Mouse (Mus musculus) intestine, embryonic 14.5 days (tissue): ENCODE results near the gene Stx6. TPM values are rescaled to one million over a fixed set of nuclear protein-coding genes. Genes with fewer than 3 reads are reported as not detected.
A peak's percentile ranks its signal among the peaks of the same experiment; 100 is the strongest.

Experiments
- ATAC-seq: fragments of 200-750 bp; cut with Nextera tagmentation; replicated peaks from 2 replicates; pipeline ENCODE4 v1.8.0; 2017; ENCODE audit warnings: low read depth, moderate number of reproducible peaks, moderate TSS enrichment, moderate library complexity; ENCODE audit not compliant: low FRiP score, low TSS enrichment
- DNase-seq: peaks from one replicate; pipeline ENCODE4 v3.0.0-alpha.2; 2018; ENCODE audit warnings: low spot score
- H3K27ac ChIP-seq: fragments of 300-500 bp; sonication (generic); 2 replicates; pipeline ENCODE4 v1.5.1; 2014; ENCODE audit warnings: low read depth, mild to moderate bottlenecking, control low read depth
- H3K27me3 ChIP-seq: fragments of 300-500 bp; sonication (generic); replicated peaks from 2 replicates; pipeline ENCODE4 v1.6.1; 2014; ENCODE audit warnings: low read length, control low read depth; ENCODE audit not compliant: control insufficient read depth, insufficient read depth
- H3K36me3 ChIP-seq: fragments of 300-500 bp; sonication (generic); 2 replicates; pipeline ENCODE4 v1.6.1; 2014; ENCODE audit warnings: low read length, control low read depth; ENCODE audit not compliant: control insufficient read depth, insufficient read depth
- H3K4me1 ChIP-seq: fragments of 300-500 bp; sonication (generic); replicated peaks from 2 replicates; pipeline ENCODE4 v1.6.1; 2014; ENCODE audit warnings: low read length, control low read depth, mixed read lengths; ENCODE audit not compliant: control insufficient read depth, insufficient read depth
- H3K4me2 ChIP-seq: fragments of 300-500 bp; sonication (generic); 2 replicates; pipeline ENCODE4 v1.6.1; 2014; ENCODE audit warnings: low read length
- H3K4me3 ChIP-seq: fragments of 300-500 bp; sonication (generic); 2 replicates; pipeline ENCODE4 v1.5.1; 2014; ENCODE audit warnings: low read depth, low read length, control low read depth, mixed read lengths
- H3K9ac ChIP-seq: fragments of 300-500 bp; sonication (generic); 2 replicates; pipeline ENCODE4 v1.6.1; 2014; ENCODE audit warnings: mild to moderate bottlenecking, low read length
- H3K9me3 ChIP-seq: fragments of 300-500 bp; sonication (generic); 2 replicates; pipeline ENCODE4 v1.6.1; 2016; ENCODE audit warnings: low read length, control low read depth; ENCODE audit not compliant: control insufficient read depth
- WGBS: fragments of 180-500 bp; shearing (Covaris S2); extraction: QIAGEN DNeasy Blood & Tissue Kit; methylation state at CpG from one replicate; pipeline ENCODE4 v1.1.7; 2014; 5-methylcytosine and 5-hydroxymethylcytosine counted together
- polyA plus RNA-seq: library from polyadenylated mRNA; unstranded; fragments of >200 nt; fragmentation: Nextera tagmentation; extraction: Ambion mirVana; gene quantifications from 2 replicates; pipeline ENCODE4 v1.2.1, GENCODE M21; 2014

The Stx6 gene
- polyA plus RNA-seq, result 66.8 and 69.4 TPM in 2 replicates

GRCm38 (mm10) chr1:155158141-155158969, at the start of gene Stx6:
Gene Stx6 (plus strand): TSS chr1:155158715.
- 1% methylated on average over 48 of the region's 48 CpGs for WGBS
- H3K4me2 ChIP-seq, result peak within 1 kb of the TSS; percentile 55

GRCm38 (mm10) chr1:155109387-155110350, 48.8 kb upstream of the Stx6 start:
- Histone ChIP-seq H3K27me3 (no peaks in the 10 kb centered on the region), H3K9ac (0 out of 2 replicates have a peak overlapping the region, but pooled peaks have one; percentile 14), H3K27ac (peak overlapping the region; percentile 67; the same call in 1 of the 2 replicates), H3K4me2 (peak overlapping the region; percentile 2), H3K4me3 (no peak overlapping the region), H3K36me3 (no peaks in the 10 kb centered on the region), H3K4me1 (peaks cover 17% of the 10 kb centered on the region), H3K9me3 (no peaks in the 10 kb centered on the region)
- DNase-seq, result no peak
- no peak for ATAC-seq
- 30% methylated on average over 18 of the region's 18 CpGs for WGBS

More at GRCm38 (mm10) chr1:155158141-155158969, at the start of gene Stx6:
- Histone ChIP-seq H3K4me1 (peaks cover 3% of the 10 kb centered on the region; the same call in 1 of the 2 replicates), H3K27me3 (no peaks in the 10 kb centered on the region), H3K27ac (peak within 1 kb of the TSS; percentile 78), H3K9ac (peak within 1 kb of the TSS; percentile 73), H3K4me3 (peak within 1 kb of the TSS; percentile 79), H3K36me3 (no peaks in the 10 kb centered on the region), H3K9me3 (no peaks in the 10 kb centered on the region)
- ATAC-seq (peak; percentile 99), DNase-seq (peak; percentile 98)

GRCm38 (mm10) chr1:155111491-155111890, 47.0 kb upstream of the Stx6 start:
- H3K36me3 ChIP-seq, result no peaks in the 10 kb centered on the region
- H3K4me1 ChIP-seq, result peaks cover 17% of the 10 kb centered on the region
- DNase-seq, result no peak
- H3K4me3 ChIP-seq, result no peak overlapping the region
- no peaks in the 10 kb centered on the region for H3K27me3 ChIP-seq
- 57% methylated on average over 6 of the region's 6 CpGs for WGBS
- H3K9me3 ChIP-seq, result no peaks in the 10 kb centered on the region
- no peak for ATAC-seq
- no peak overlapping the region for H3K9ac ChIP-seq
- no peak overlapping the region for H3K27ac ChIP-seq
- no peak overlapping the region for H3K4me2 ChIP-seq

GRCm38 (mm10) chr1:155112118-155112517, 46.4 kb upstream of the Stx6 start:
- WGBS, result 53% methylated on average over 4 of the region's 4 CpGs
- no peak overlapping the region for H3K4me2 ChIP-seq
- no peaks in the 10 kb centered on the region for H3K36me3 ChIP-seq
- DNase-seq (no peak), ATAC-seq (no peak)
- no peak overlapping the region for H3K4me3 ChIP-seq
- H3K27me3 ChIP-seq, result no peaks in the 10 kb centered on the region
- peaks cover 17% of the 10 kb centered on the region for H3K4me1 ChIP-seq
- no peak overlapping the region for H3K9ac ChIP-seq
- no peaks in the 10 kb centered on the region for H3K9me3 ChIP-seq
- no peak overlapping the region for H3K27ac ChIP-seq

GRCm38 (mm10) chr1:155112875-155113274, 45.6 kb upstream of the Stx6 start:
- DNase-seq (no peak), ATAC-seq (no peak)
- H3K9ac ChIP-seq, result no peak overlapping the region
- H3K4me3 ChIP-seq, result no peak overlapping the region
- H3K4me1 ChIP-seq, result peaks cover 13% of the 10 kb centered on the region
- no peaks in the 10 kb centered on the region for H3K9me3 ChIP-seq
- no peak overlapping the region for H3K27ac ChIP-seq
- no peaks in the 10 kb centered on the region for H3K27me3 ChIP-seq
- no peak overlapping the region for H3K4me2 ChIP-seq
- H3K36me3 ChIP-seq, result no peaks in the 10 kb centered on the region
- WGBS, result 100% methylated on average over 1 of the region's 1 CpGs

- Histone ChIP-seq H3K36me3 (no peaks in the 10 kb centered on the region), H3K27ac (no peak overlapping the region), H3K4me3 (no peak overlapping the region), H3K4me2 (no peak overlapping the region), H3K27me3 (no peaks in the 10 kb centered on the region), H3K4me1 (peaks cover 6% of the 10 kb centered on the region; the same call in 1 of the 2 replicates), H3K9ac (no peak overlapping the region), H3K9me3 (no peaks in the 10 kb centered on the region)
- 26% methylated on average over 3 of the region's 3 CpGs for WGBS
- no peak for ATAC-seq
- DNase-seq, result no peak
Observed at GRCm38 (mm10) chr1:155113946-155114345, 44.6 kb upstream of the Stx6 start.

- Histone ChIP-seq H3K36me3 (no peaks in the 10 kb centered on the region), H3K4me3 (no peak overlapping the region), H3K9ac (no peak overlapping the region), H3K4me2 (no peak overlapping the region), H3K4me1 (no peaks in the 10 kb centered on the region), H3K27me3 (no peaks in the 10 kb centered on the region), H3K9me3 (no peaks in the 10 kb centered on the region), H3K27ac (no peak overlapping the region)
- DNase-seq (no peak), ATAC-seq (no peak)
- 47% methylated on average over 1 of the region's 1 CpGs for WGBS
Observed at GRCm38 (mm10) chr1:155119719-155120118, 38.8 kb upstream of the Stx6 start.
